Mouse (Mus musculus): ENCODE results near the gene Set. TPM values are rescaled to one million over a fixed set of nuclear protein-coding genes. Genes with fewer than 3 reads are reported as not detected.

Gene Set
- polyA plus RNA-seq, 2 experiments: 159 to 179 TPM

DNA sequence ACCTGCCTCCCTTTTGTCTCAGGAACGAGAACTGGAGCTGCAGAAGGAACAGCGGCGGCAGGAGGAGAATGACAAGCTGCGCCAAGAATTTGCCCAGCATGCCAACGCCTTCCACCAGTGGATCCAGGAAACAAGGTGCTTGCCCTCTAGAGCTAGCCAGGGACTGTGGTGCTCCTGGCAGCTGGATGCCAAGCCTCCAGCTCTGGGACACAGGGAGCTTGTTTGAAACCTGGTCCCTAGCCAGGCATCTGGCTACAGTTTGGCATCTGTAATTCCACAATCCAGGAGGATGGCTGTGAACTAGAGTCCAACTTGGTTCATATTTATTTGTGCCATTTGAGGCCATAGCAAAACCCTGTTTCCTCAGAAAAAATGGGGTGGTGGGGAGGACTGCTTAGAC, 30.2 kb upstream of the Set start:
- no peaks in the 10 kb centered on the region; the same call in none of the 2 replicates for H3K36me3 ChIP-seq (replicated peaks; ENCODE audit: control insufficient read depth, insufficient read depth, low read depth)

DNA sequence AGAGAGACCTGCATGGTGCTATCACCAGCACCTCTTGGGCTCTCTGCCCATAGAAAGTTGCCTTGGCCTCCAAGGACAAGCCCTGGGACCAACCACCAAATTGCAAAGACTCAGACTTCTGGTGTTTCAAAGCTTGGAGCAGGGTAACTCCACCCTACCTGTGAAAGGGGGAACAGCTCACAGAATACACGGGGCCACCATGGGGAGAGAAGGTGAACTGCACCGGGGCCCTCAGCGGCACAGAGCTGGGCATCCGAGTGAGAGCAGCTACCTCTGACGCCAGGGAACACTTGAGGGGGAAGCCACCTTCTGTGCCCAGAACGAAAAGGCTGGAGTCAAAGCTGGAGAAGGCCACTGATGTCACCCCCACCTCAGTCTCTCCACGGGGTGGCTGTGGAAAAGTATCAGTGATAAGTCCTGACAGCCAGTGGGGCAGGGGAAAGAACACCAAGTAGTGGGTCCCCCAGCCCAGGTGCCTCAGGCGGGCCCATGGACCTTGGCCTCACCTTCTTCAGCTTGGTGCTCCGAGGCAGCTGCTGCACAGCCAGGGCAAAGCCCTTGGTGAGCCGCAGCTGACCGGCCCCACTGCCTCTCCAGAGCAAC, 24.8 kb upstream of the Set start:
- no peaks in the 10 kb centered on the region for H3K9me3 ChIP-seq (ENCODE audit: control insufficient read depth, low read length)
- no peak overlapping the region for H3K9ac ChIP-seq (replicated peaks)
- H3K36me3 ChIP-seq (replicated peaks; ENCODE audit: control insufficient read depth, insufficient read depth, low read depth): no peaks in the 10 kb centered on the region; the same call in none of the 2 replicates
- no peak for DNase-seq (ENCODE audit: low read depth in 3 of 3, low spot score in 3 of 3)
- H3K4me3 ChIP-seq (ENCODE audit: insufficient read depth in 1 of 2, low read depth in 2 of 2, low read length in 2 of 2): no peak overlapping the region
- ATAC-seq (ENCODE audit: insufficient read depth): no peak
- TF ChIP-seq CTCF (IDR thresholded peaks at IDR 0.05; ENCODE audit: low read depth): peak; percentile 51
- no peak for TF ChIP-seq EP300 (IDR thresholded peaks at IDR 0.05; ENCODE audit: low read depth)
- H3K27me3 ChIP-seq (ENCODE audit: control insufficient read depth, insufficient read depth, low read length): no peaks in the 10 kb centered on the region
- no peak overlapping the region for H3K27ac ChIP-seq
- WGBS (ENCODE audit: insufficient replicate concordance): 58% methylated on average over 11 of the region's 11 CpGs
- H3K4me1 ChIP-seq (replicated peaks; ENCODE audit: control insufficient read depth in 2 of 2, insufficient read depth in 2 of 2, low read length in 1 of 2): no peaks in the 10 kb centered on the region
- H3K4me2 ChIP-seq (ENCODE audit: low read depth): no peak overlapping the region

More for the DNA sequence above, 30.2 kb upstream of the Set start:
- Histone ChIP-seq H3K4me1 (replicated peaks; ENCODE audit: control insufficient read depth in 2 of 2, insufficient read depth in 2 of 2, low read length in 1 of 2) (no peaks in the 10 kb centered on the region), H3K27ac (no peak overlapping the region), H3K9ac (replicated peaks) (no peak overlapping the region), H3K9me3 (ENCODE audit: control insufficient read depth, low read length) (no peaks in the 10 kb centered on the region), H3K4me3 (ENCODE audit: insufficient read depth in 1 of 2, low read depth in 2 of 2, low read length in 2 of 2) (no peak overlapping the region), H3K27me3 (ENCODE audit: control insufficient read depth, insufficient read depth, low read length) (no peaks in the 10 kb centered on the region), H3K4me2 (ENCODE audit: low read depth) (no peak overlapping the region)
- DNase-seq (ENCODE audit: low read depth in 3 of 3, low spot score in 3 of 3): no peak
- ATAC-seq (ENCODE audit: insufficient read depth): no peak
- TF ChIP-seq CTCF (IDR thresholded peaks at IDR 0.05; ENCODE audit: low read depth) (no peak), EP300 (IDR thresholded peaks at IDR 0.05; ENCODE audit: low read depth) (no peak)
- 79% methylated on average over 5 of the region's 5 CpGs for WGBS (ENCODE audit: insufficient replicate concordance)

DNA sequence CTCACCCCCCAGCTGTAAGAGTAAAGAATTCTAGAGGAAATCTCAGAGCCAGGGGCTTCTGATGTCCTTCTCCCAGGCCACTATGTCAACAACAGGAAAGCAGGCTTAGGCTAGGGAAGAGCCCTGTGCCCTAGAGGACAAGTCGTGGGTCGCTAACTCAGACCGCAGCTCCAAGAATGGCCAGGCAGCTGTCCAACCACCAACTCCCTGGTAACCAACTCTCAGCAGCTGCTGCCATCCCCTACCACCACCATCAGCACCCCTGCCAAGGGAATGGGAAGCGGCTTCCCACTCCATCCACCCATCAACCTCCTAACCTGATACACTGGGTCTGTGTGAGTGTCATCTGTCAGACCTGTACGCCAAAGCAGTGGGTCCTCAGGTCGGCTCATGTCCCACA, 24.2 kb upstream of the Set start:
- Histone ChIP-seq H3K9ac (replicated peaks) (no peak overlapping the region), H3K4me2 (ENCODE audit: low read depth) (no peak overlapping the region), H3K4me3 (ENCODE audit: insufficient read depth in 1 of 2, low read depth in 2 of 2, low read length in 2 of 2) (no peak overlapping the region), H3K4me1 (replicated peaks; ENCODE audit: control insufficient read depth in 2 of 2, insufficient read depth in 2 of 2, low read length in 1 of 2) (no peaks in the 10 kb centered on the region), H3K27me3 (ENCODE audit: control insufficient read depth, insufficient read depth, low read length) (no peaks in the 10 kb centered on the region), H3K36me3 (replicated peaks; ENCODE audit: control insufficient read depth, insufficient read depth, low read depth) (no peaks in the 10 kb centered on the region; the same call in none of the 2 replicates), H3K27ac (no peak overlapping the region), H3K9me3 (ENCODE audit: control insufficient read depth, low read length) (no peaks in the 10 kb centered on the region)
- TF ChIP-seq CTCF (IDR thresholded peaks at IDR 0.05; ENCODE audit: low read depth): no peak
- TF ChIP-seq EP300 (IDR thresholded peaks at IDR 0.05; ENCODE audit: low read depth): no peak
- no peak for DNase-seq (ENCODE audit: low read depth in 3 of 3, low spot score in 3 of 3)
- ATAC-seq (ENCODE audit: insufficient read depth): no peak
- WGBS (ENCODE audit: insufficient replicate concordance): 73% methylated on average over 6 of the region's 6 CpGs

DNA sequence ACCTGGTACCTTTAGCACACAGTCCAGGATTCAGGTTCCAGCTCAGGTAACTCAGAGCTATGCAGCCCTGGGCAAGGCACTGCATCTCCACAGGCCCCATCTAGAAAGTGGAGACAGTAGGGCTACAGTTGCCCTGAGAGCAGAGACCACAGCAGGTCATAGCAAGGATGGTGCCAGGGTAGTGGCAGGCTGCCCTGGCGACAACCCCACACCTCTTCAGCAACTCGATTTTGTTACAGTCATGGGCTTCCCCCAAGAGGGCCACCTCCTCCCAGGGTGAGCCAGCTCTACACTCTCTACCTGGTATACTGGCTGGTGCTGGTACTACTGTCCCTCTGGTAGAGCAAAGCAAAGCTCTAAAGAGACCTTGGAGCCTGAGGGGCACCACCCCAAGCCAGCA, 19.4 kb upstream of the Set start:
- no peak for DNase-seq (ENCODE audit: low read depth in 3 of 3, low spot score in 3 of 3)
- WGBS (ENCODE audit: insufficient replicate concordance): 66% methylated on average over 2 of the region's 2 CpGs
- no peak for TF ChIP-seq CTCF (IDR thresholded peaks at IDR 0.05; ENCODE audit: low read depth)
- no peak for TF ChIP-seq EP300 (IDR thresholded peaks at IDR 0.05; ENCODE audit: low read depth)
- H3K9ac ChIP-seq (replicated peaks): no peak overlapping the region
- H3K4me3 ChIP-seq (ENCODE audit: insufficient read depth in 1 of 2, low read depth in 2 of 2, low read length in 2 of 2): no peak overlapping the region
- no peak overlapping the region for H3K4me2 ChIP-seq (ENCODE audit: low read depth)
- H3K27me3 ChIP-seq (ENCODE audit: control insufficient read depth, insufficient read depth, low read length): no peaks in the 10 kb centered on the region
- no peak overlapping the region for H3K27ac ChIP-seq
- no peak for ATAC-seq (ENCODE audit: insufficient read depth)
- H3K36me3 ChIP-seq (replicated peaks; ENCODE audit: control insufficient read depth, insufficient read depth, low read depth): no peaks in the 10 kb centered on the region
- no peaks in the 10 kb centered on the region for H3K9me3 ChIP-seq (ENCODE audit: control insufficient read depth, low read length)
- 0 out of 4 replicates have a peak, but pooled peaks cover 0 to 2% of the 10 kb centered on the region in 2 experiments for H3K4me1 ChIP-seq (replicated peaks; ENCODE audit: control insufficient read depth in 2 of 2, insufficient read depth in 2 of 2, low read length in 1 of 2)

DNA sequence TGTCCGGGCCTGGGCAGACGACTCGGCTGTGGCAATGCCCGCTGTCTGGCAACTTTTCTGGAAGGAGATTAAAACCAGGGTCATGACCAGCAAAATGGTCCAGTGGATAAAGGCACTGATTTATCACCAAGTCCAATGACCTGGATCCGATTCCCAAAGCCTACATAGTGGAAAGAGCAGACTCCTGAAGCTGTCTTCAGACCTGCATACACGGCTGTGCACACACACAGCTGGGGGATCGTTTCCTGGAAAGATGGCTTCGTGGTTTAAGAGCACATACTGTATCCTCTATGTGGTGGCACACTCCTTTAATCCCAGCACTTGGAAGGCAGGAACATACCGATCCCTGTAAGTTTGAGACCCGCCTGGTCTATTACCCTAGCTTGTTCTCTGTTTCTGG, 18.8 kb upstream of the Set start:
- WGBS (ENCODE audit: insufficient replicate concordance): 85% methylated on average over 10 of the region's 10 CpGs
- no peak for TF ChIP-seq EP300 (IDR thresholded peaks at IDR 0.05; ENCODE audit: low read depth)
- TF ChIP-seq CTCF (IDR thresholded peaks at IDR 0.05; ENCODE audit: low read depth): no peak
- no peak overlapping the region for H3K27ac ChIP-seq
- 0 out of 4 replicates have a peak, but pooled peaks cover 0 to 2% of the 10 kb centered on the region in 2 experiments for H3K4me1 ChIP-seq (replicated peaks; ENCODE audit: control insufficient read depth in 2 of 2, insufficient read depth in 2 of 2, low read length in 1 of 2)
- no peak overlapping the region for H3K9ac ChIP-seq (replicated peaks)
- ATAC-seq (ENCODE audit: insufficient read depth) (no peak), DNase-seq (ENCODE audit: low read depth in 3 of 3, low spot score in 3 of 3) (no peak)
- H3K4me3 ChIP-seq (ENCODE audit: insufficient read depth in 1 of 2, low read depth in 2 of 2, low read length in 2 of 2): no peak overlapping the region
- H3K27me3 ChIP-seq (ENCODE audit: control insufficient read depth, insufficient read depth, low read length): no peaks in the 10 kb centered on the region
- H3K9me3 ChIP-seq (ENCODE audit: control insufficient read depth, low read length): no peaks in the 10 kb centered on the region
- H3K36me3 ChIP-seq (replicated peaks; ENCODE audit: control insufficient read depth, insufficient read depth, low read depth): no peaks in the 10 kb centered on the region
- no peak overlapping the region for H3K4me2 ChIP-seq (ENCODE audit: low read depth)
